Mouse (Mus musculus): ENCODE data around the gene Zfp940. TPM values are rescaled to one million over a fixed set of nuclear protein-coding genes. Genes with fewer than 3 reads are reported as not detected.

Gene Zfp940
- polyA plus RNA-seq, 1 experiment = 0.37 TPM

DNA sequence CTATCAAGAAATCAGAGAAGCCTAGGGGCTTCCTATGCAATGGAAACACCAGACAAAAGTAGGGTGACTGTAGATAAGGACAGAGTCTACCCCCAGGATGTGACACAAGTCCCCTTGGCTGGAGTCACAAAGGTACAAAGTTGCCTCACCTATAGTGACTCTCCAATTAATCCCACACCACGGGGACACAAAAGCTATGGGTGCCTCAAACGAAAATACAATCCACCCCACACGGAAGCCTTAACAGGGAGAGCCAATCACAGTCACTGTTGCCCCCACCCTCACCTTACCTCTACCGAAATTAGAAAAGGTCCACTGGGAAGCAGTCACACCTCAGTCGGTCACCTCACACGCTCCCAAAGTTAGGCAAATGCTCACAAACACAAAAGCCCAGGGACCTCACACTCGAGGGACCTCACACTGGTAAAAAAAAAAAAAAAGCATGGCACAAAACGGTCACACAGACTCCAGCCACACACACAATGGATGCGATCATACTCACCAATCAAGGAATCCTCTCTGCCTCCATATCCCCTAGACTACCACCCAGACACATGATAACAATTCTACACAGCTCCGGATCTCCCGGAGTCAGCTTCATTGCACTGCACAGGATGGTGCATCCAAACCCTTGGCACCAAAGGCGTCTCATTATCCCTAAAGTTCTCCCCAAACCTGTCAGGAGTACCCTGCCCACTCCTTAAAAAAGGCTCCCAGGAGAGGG lies 38.2 kb downstream of the Zfp940 start:
- DNase-seq (ENCODE audit: low read depth in 1 of 2, low spot score in 2 of 2) = no peak
- TF ChIP-seq CTCF (IDR thresholded peaks at IDR 0.05; ENCODE audit: extremely low read depth, insufficient read depth, insufficient read length, insufficient replicate concordance) (no peak), POLR2A (IDR thresholded peaks at IDR 0.05; ENCODE audit: low read depth, low read length) (no peak)
- no peaks in the 10 kb centered on the region for H3K36me3 ChIP-seq (ENCODE audit: control insufficient read depth, insufficient read depth, low read length)
- H3K4me3 ChIP-seq (ENCODE audit: extremely low read depth, insufficient read depth, insufficient read length) = peak overlapping the region; percentile 77
- peaks cover 6% of the 10 kb centered on the region; the same call in 1 of the 2 replicates for H3K4me1 ChIP-seq (ENCODE audit: control insufficient read depth, insufficient read depth, insufficient read length)
- WGBS = 4% methylated on average over 12 of the region's 12 CpGs
- H3K27me3 ChIP-seq (ENCODE audit: control insufficient read depth, insufficient read depth, low read length) = no peaks in the 10 kb centered on the region
- no peak overlapping the region for H3K27ac ChIP-seq (ENCODE audit: insufficient read depth, low read length)

DNA sequence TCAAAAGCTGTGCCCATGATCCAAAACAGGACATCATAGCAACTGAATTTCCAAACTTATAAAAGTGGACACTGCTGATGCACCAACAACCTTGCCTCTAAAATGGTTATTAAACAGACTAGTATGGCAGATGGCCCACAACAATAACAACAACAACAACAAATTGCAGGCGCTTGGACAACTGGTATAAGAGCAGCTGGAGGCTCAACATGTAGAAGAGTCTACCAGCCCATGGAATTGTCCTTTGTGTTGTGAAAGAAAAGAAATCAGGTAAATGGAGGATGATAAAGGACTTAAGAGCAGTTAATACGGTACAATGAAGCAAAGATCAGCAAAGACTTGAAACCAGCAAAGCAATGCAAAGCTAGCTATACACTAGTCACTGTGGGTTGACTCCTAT lies 39.1 kb downstream of the Zfp940 start:
- no peak overlapping the region for H3K4me3 ChIP-seq (ENCODE audit: extremely low read depth, insufficient read depth, insufficient read length)
- TF ChIP-seq POLR2A (IDR thresholded peaks at IDR 0.05; ENCODE audit: low read depth, low read length) (no peak), CTCF (IDR thresholded peaks at IDR 0.05; ENCODE audit: extremely low read depth, insufficient read depth, insufficient read length, insufficient replicate concordance) (no peak)
- WGBS = 87% methylated on average over 2 of the region's 2 CpGs

DNA sequence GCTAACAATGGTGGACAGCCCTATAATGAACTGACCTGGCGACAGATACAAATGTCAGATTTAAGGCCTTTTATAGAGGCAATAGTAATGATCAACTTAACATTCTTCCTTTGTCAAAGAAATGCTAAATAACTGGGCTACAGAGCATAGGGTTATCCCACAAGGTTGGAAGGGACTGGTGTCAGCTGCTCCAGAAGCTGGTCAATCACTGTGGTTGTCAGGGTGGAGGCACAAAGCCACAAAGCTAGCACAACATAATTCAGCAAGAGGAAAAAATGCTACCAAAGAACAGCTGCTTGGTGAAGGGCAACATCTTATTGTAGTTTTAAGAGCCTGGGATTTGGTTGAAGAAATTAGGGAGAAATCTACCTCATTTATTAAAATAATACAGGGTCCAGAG lies 41.2 kb downstream of the Zfp940 start:
- 89% methylated on average over 1 of the region's 1 CpGs for WGBS
- Histone ChIP-seq H3K4me1 (ENCODE audit: control insufficient read depth, insufficient read depth, insufficient read length) (peaks cover 6% of the 10 kb centered on the region; the same call in 1 of the 2 replicates), H3K36me3 (ENCODE audit: control insufficient read depth, insufficient read depth, low read length) (no peaks in the 10 kb centered on the region), H3K27ac (ENCODE audit: insufficient read depth, low read length) (no peak overlapping the region), H3K27me3 (ENCODE audit: control insufficient read depth, insufficient read depth, low read length) (no peaks in the 10 kb centered on the region), H3K4me3 (ENCODE audit: extremely low read depth, insufficient read depth, insufficient read length) (no peak overlapping the region)
- TF ChIP-seq CTCF (IDR thresholded peaks at IDR 0.05; ENCODE audit: extremely low read depth, insufficient read depth, insufficient read length, insufficient replicate concordance) (no peak), POLR2A (IDR thresholded peaks at IDR 0.05; ENCODE audit: low read depth, low read length) (no peak)
- DNase-seq (ENCODE audit: low read depth in 1 of 2, low spot score in 2 of 2) = no peak

More for the DNA sequence above, 39.1 kb downstream of the Zfp940 start:
- no peaks in the 10 kb centered on the region for H3K27me3 ChIP-seq (ENCODE audit: control insufficient read depth, insufficient read depth, low read length)
- no peak overlapping the region for H3K27ac ChIP-seq (ENCODE audit: insufficient read depth, low read length)
- no peaks in the 10 kb centered on the region for H3K36me3 ChIP-seq (ENCODE audit: control insufficient read depth, insufficient read depth, low read length)
- no peak for DNase-seq (ENCODE audit: low read depth in 1 of 2, low spot score in 2 of 2)
- peaks cover 6% of the 10 kb centered on the region; the same call in 1 of the 2 replicates for H3K4me1 ChIP-seq (ENCODE audit: control insufficient read depth, insufficient read depth, insufficient read length)

DNA sequence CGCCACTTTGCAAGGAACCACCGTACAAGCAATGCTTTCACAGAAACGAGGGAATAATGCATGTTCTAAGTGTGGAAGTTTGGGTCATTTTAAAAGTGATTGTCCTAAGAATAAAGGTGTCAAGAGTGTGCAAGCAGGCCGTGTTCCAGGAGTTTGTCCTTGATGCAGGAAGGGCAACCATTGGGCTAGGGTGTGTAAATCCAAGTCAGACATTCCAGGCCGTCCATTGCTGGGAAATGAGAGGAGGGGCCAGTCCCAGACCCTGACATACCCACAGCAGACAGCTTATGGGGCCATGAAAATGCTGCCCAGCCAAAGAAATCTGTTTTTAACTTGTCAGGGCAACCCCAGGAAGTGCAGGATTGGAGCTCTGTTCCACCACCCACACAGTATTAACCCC lies 46.4 kb downstream of the Zfp940 start:
- Histone ChIP-seq H3K27me3 (ENCODE audit: control insufficient read depth, insufficient read depth, low read length) (no peaks in the 10 kb centered on the region), H3K36me3 (ENCODE audit: control insufficient read depth, insufficient read depth, low read length) (no peaks in the 10 kb centered on the region), H3K4me1 (ENCODE audit: control insufficient read depth, insufficient read depth, insufficient read length) (no peaks in the 10 kb centered on the region), H3K27ac (ENCODE audit: insufficient read depth, low read length) (no peak overlapping the region), H3K4me3 (ENCODE audit: extremely low read depth, insufficient read depth, insufficient read length) (no peak overlapping the region)
- no peak for TF ChIP-seq POLR2A (IDR thresholded peaks at IDR 0.05; ENCODE audit: low read depth, low read length)
- TF ChIP-seq CTCF (IDR thresholded peaks at IDR 0.05; ENCODE audit: extremely low read depth, insufficient read depth, insufficient read length, insufficient replicate concordance) = no peak
- DNase-seq (ENCODE audit: low read depth in 1 of 2, low spot score in 2 of 2) = no peak
- WGBS = 89% methylated on average over 5 of the region's 5 CpGs

DNA sequence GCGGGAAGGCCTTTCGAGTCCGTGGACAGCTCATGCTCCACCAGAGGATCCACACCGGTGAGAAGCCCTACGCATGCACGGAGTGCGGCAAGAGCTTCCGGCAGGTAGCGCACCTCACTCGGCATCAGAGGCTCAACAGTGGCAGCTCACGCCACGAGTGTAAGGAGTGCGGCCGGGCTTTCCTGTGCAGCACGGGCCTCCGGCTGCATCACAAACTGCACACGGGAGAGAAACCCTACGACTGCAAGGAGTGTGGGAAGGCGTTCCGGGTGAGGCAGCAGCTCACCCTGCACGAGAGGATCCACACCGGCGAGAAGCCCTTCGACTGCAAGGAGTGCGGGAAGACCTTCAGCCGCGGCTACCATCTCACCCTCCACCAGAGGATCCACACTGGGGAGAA lies 60.6 kb downstream of the Zfp940 start:
- Histone ChIP-seq H3K4me1 (ENCODE audit: control insufficient read depth, insufficient read depth, insufficient read length) (no peaks in the 10 kb centered on the region), H3K27me3 (ENCODE audit: control insufficient read depth, insufficient read depth, low read length) (no peaks in the 10 kb centered on the region), H3K27ac (ENCODE audit: insufficient read depth, low read length) (no peak overlapping the region), H3K36me3 (ENCODE audit: control insufficient read depth, insufficient read depth, low read length) (no peaks in the 10 kb centered on the region), H3K4me3 (ENCODE audit: extremely low read depth, insufficient read depth, insufficient read length) (no peak overlapping the region)
- no peak for DNase-seq (ENCODE audit: low read depth in 1 of 2, low spot score in 2 of 2)
- WGBS = 68% methylated on average over 27 of the region's 27 CpGs
- no peak for TF ChIP-seq CTCF (IDR thresholded peaks at IDR 0.05; ENCODE audit: extremely low read depth, insufficient read depth, insufficient read length, insufficient replicate concordance)
- TF ChIP-seq POLR2A (IDR thresholded peaks at IDR 0.05; ENCODE audit: low read depth, low read length) = no peak

DNA sequence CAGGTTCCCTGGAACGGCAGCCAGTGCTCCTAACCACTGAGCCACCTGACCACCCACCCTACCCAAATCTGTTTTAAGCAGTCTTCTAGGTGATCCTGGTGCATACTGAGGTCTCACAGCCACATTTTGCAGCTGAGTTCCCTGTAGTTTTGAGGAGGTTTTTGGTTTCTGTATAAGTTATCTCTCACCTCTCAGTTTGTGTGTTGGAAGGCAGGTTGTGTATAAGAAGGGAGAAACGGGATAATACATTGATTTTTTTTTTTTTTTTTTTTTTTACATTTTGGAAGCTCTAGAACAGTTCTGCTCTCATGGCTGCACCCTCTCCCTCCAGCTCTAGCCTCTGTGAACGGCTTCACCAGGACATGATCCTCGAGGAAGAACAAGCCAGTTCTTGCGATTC lies 67.6 kb downstream of the Zfp940 start:
- no peak overlapping the region for H3K27ac ChIP-seq (ENCODE audit: insufficient read depth, low read length)
- 91% methylated on average over 5 of the region's 5 CpGs for WGBS
- no peaks in the 10 kb centered on the region for H3K27me3 ChIP-seq (ENCODE audit: control insufficient read depth, insufficient read depth, low read length)
- H3K4me3 ChIP-seq (ENCODE audit: extremely low read depth, insufficient read depth, insufficient read length) = no peak overlapping the region
- H3K4me1 ChIP-seq (ENCODE audit: control insufficient read depth, insufficient read depth, insufficient read length) = peaks cover 2% of the 10 kb centered on the region; the same call in 1 of the 2 replicates
- H3K36me3 ChIP-seq (ENCODE audit: control insufficient read depth, insufficient read depth, low read length) = no peaks in the 10 kb centered on the region
- TF ChIP-seq CTCF (IDR thresholded peaks at IDR 0.05; ENCODE audit: extremely low read depth, insufficient read depth, insufficient read length, insufficient replicate concordance) = no peak
- TF ChIP-seq POLR2A (IDR thresholded peaks at IDR 0.05; ENCODE audit: low read depth, low read length) = no peak
- no peak for DNase-seq (ENCODE audit: low read depth in 1 of 2, low spot score in 2 of 2)

DNA sequence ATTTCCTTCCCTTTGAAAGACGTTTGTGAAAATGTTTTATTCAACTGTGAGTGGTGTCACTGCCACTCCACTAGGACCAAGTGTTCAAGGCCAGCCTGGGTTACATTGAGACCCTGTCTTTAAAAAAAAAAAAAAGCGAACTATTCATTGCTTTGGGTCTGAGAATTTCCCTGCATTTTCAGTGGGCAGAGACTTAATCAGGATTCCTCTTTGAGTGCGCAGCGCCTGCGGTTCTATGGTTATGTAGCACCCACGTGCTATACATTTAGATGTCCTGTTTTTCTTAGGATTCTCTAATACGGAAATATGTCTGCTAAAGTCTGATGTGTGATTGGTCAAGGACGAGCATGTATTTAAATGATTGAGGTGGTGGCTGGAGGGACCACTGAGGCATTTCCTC lies 68.4 kb downstream of the Zfp940 start:
- DNase-seq (ENCODE audit: low read depth in 1 of 2, low spot score in 2 of 2) = no peak
- Histone ChIP-seq H3K4me1 (ENCODE audit: control insufficient read depth, insufficient read depth, insufficient read length) (peaks cover 2% of the 10 kb centered on the region; the same call in 1 of the 2 replicates), H3K4me3 (ENCODE audit: extremely low read depth, insufficient read depth, insufficient read length) (no peak overlapping the region), H3K27ac (ENCODE audit: insufficient read depth, low read length) (no peak overlapping the region), H3K36me3 (ENCODE audit: control insufficient read depth, insufficient read depth, low read length) (no peaks in the 10 kb centered on the region), H3K27me3 (ENCODE audit: control insufficient read depth, insufficient read depth, low read length) (no peaks in the 10 kb centered on the region)
- WGBS = 78% methylated on average over 8 of the region's 8 CpGs
- TF ChIP-seq POLR2A (IDR thresholded peaks at IDR 0.05; ENCODE audit: low read depth, low read length) (no peak), CTCF (IDR thresholded peaks at IDR 0.05; ENCODE audit: extremely low read depth, insufficient read depth, insufficient read length, insufficient replicate concordance) (no peak)
